Mouse (Mus musculus) stomach, embryonic 14.5 days (tissue): ENCODE measurements around the gene Cenpj. TPM values are rescaled to one million over a fixed set of nuclear protein-coding genes. Genes with fewer than 3 reads are reported as not detected.

Experiments used
- ATAC-seq: fragments of 200-750 bp; cut with Nextera tagmentation; 2 replicates; pipeline ENCODE4 v1.8.0; 2017; ENCODE audit warnings: low read depth, moderate TSS enrichment; ENCODE audit not compliant: insufficient number of reproducible peaks, insufficient read depth, low FRiP score
- H3K27ac ChIP-seq: fragments of 300-500 bp; sonication (generic); 2 replicates; pipeline ENCODE4 v1.5.1; 2014; ENCODE audit warnings: mild to moderate bottlenecking, low read length, moderate library complexity, mixed read lengths
- H3K27me3 ChIP-seq: fragments of 300-500 bp; sonication (generic); 2 replicates; pipeline ENCODE4 v1.6.1; 2014; ENCODE audit warnings: low read length, control low read depth, mixed read lengths; ENCODE audit not compliant: control insufficient read depth, insufficient read depth
- H3K36me3 ChIP-seq: fragments of 300-500 bp; sonication (generic); 2 replicates; pipeline ENCODE4 v1.6.1; 2014; ENCODE audit warnings: mild to moderate bottlenecking, control low read depth, low read length, moderate library complexity, mixed read lengths; ENCODE audit not compliant: control insufficient read depth, insufficient read depth
- H3K4me1 ChIP-seq: fragments of 300-500 bp; sonication (generic); 2 replicates; pipeline ENCODE4 v1.6.1; 2014; ENCODE audit warnings: low read length, control low read depth, mixed read lengths; ENCODE audit not compliant: control insufficient read depth, insufficient read depth
- H3K4me2 ChIP-seq: fragments of 300-500 bp; sonication (generic); replicated peaks from 2 replicates; pipeline ENCODE4 v1.6.1; 2014; ENCODE audit warnings: low read depth, low read length, control low read depth
- H3K4me3 ChIP-seq: fragments of 300-500 bp; sonication (generic); 2 replicates; pipeline ENCODE4 v1.5.1; 2014; ENCODE audit warnings: low read depth, low read length, control low read depth
- H3K9ac ChIP-seq: fragments of 300-500 bp; sonication (generic); replicated peaks from 2 replicates; pipeline ENCODE4 v1.6.1; 2014; ENCODE audit warnings: low read depth, mild to moderate bottlenecking, control low read depth, low read length, moderate library complexity, mixed read lengths
- H3K9me3 ChIP-seq: fragments of 300-500 bp; sonication (generic); 2 replicates; pipeline ENCODE4 v1.6.1; 2016; ENCODE audit warnings: low read depth, low read length, control low read depth; ENCODE audit not compliant: control insufficient read depth
- WGBS: fragments of 180-500 bp; shearing (Covaris S2); extraction: QIAGEN DNeasy Blood & Tissue Kit; methylation state at CpG from one replicate; pipeline ENCODE4 v1.1.7; 2014; 5-methylcytosine and 5-hydroxymethylcytosine counted together
- polyA plus RNA-seq: library from polyadenylated mRNA; unstranded; fragments of >200 nt; fragmentation: Nextera tagmentation; extraction: Ambion mirVana; gene quantifications from 2 replicates; pipeline ENCODE4 v1.2.1, GENCODE M21; 2014

Gene Cenpj
- polyA plus RNA-seq, 1 experiment from 2014 or later = 8.9 TPM

DNA sequence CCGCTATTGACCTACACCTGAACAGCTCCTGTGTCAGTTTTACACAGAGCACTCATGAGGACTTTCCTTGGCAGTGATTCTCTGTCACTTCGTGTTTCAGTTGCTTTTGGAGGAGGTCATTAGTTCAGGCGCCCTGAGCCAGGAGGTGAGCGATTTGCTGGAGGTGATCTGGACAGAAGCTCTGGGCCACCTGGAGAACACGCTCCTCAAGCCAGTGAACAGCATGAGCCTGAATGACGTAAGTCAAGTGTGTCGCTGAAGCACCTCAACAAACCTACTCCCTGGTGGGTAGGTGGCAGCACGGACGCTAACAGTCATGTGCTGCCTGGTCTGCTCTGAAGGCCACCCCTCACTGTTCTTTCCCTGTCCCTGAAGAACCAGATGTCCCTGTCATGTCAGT is 17.0 kb upstream of the Cenpj start:
- whole genome bisulfite sequencing = 93% methylated on average over 9 of the region's 9 CpGs
- Histone ChIP-seq H3K27me3 (no peaks in the 10 kb centered on the region), H3K27ac (no peak overlapping the region), H3K9me3 (no peaks in the 10 kb centered on the region), H3K9ac (no peak overlapping the region), H3K4me1 (no peaks in the 10 kb centered on the region), H3K4me2 (no peak overlapping the region), H3K36me3 (no peaks in the 10 kb centered on the region), H3K4me3 (no peak overlapping the region)
- ATAC-seq = no peak

DNA sequence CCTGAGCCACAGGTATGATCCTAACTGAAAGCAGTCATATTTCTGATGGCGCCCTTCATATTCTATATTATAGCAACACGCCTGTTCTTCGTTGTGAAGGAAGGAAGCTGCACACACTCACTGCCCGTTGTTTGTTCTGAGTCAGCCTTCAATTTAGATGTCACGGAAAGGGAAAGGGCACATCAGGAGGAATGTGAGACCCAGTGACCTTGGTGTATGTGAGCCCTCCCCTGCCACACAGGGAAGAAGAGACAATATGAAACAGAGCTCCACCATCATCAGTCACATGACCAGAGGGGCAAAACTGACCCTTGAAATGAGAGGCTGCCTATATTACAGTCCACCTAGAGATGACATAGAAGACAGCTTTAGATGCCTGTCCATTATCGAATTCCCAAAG is 7.1 kb upstream of the Cenpj start:
- no peak for ATAC-seq

GRCm38 (mm10) chr14:56581117-56581516 is 5.9 kb upstream of the Cenpj start:
- Histone ChIP-seq H3K4me3 (no peak overlapping the region), H3K36me3 (no peaks in the 10 kb centered on the region; the same call in 1 of the 2 replicates), H3K9ac (no peak overlapping the region), H3K4me1 (no peaks in the 10 kb centered on the region), H3K27ac (no peak overlapping the region), H3K9me3 (no peaks in the 10 kb centered on the region), H3K27me3 (no peaks in the 10 kb centered on the region), H3K4me2 (no peak overlapping the region)
- no peak for ATAC-seq
- 53% methylated on average over 5 of the region's 5 CpGs for WGBS

More for the DNA sequence above, 7.1 kb upstream of the Cenpj start:
- H3K27ac ChIP-seq = no peak overlapping the region
- no peaks in the 10 kb centered on the region; the same call in 1 of the 2 replicates for H3K36me3 ChIP-seq
- H3K27me3 ChIP-seq = no peaks in the 10 kb centered on the region
- H3K9ac ChIP-seq = no peak overlapping the region
- H3K4me2 ChIP-seq = no peak overlapping the region
- no peaks in the 10 kb centered on the region for H3K9me3 ChIP-seq
- WGBS = 86% methylated on average over 6 of the region's 6 CpGs
- no peak overlapping the region for H3K4me3 ChIP-seq
- H3K4me1 ChIP-seq = no peaks in the 10 kb centered on the region

DNA sequence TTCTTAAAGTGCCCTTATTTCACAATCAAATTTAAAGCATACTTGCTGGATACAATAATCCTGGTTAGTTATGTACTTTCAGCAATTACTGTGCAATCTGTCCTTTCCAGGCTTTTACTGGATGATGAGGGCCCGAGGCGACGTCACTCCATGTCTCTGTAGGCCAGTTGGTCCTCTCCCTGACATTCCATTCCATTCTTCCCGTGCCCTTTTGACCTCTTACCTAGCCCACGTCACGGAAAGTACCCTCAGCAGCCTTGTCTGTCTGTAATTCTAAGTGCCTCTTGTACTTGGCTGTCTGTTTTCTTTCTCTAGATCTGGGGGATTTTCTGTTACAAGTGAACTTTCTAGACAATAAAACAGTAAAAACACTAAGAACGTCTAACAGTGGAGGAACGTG is 3.8 kb upstream of the Cenpj start:
- no peaks in the 10 kb centered on the region for H3K27me3 ChIP-seq
- H3K4me1 ChIP-seq = no peaks in the 10 kb centered on the region
- H3K27ac ChIP-seq = no peak overlapping the region
- ATAC-seq = no peak
- H3K4me2 ChIP-seq = no peak overlapping the region
- H3K9ac ChIP-seq = no peak overlapping the region
- 49% methylated on average over 8 of the region's 8 CpGs for WGBS
- H3K9me3 ChIP-seq = no peaks in the 10 kb centered on the region
- H3K4me3 ChIP-seq = no peak overlapping the region
- H3K36me3 ChIP-seq = no peaks in the 10 kb centered on the region

DNA sequence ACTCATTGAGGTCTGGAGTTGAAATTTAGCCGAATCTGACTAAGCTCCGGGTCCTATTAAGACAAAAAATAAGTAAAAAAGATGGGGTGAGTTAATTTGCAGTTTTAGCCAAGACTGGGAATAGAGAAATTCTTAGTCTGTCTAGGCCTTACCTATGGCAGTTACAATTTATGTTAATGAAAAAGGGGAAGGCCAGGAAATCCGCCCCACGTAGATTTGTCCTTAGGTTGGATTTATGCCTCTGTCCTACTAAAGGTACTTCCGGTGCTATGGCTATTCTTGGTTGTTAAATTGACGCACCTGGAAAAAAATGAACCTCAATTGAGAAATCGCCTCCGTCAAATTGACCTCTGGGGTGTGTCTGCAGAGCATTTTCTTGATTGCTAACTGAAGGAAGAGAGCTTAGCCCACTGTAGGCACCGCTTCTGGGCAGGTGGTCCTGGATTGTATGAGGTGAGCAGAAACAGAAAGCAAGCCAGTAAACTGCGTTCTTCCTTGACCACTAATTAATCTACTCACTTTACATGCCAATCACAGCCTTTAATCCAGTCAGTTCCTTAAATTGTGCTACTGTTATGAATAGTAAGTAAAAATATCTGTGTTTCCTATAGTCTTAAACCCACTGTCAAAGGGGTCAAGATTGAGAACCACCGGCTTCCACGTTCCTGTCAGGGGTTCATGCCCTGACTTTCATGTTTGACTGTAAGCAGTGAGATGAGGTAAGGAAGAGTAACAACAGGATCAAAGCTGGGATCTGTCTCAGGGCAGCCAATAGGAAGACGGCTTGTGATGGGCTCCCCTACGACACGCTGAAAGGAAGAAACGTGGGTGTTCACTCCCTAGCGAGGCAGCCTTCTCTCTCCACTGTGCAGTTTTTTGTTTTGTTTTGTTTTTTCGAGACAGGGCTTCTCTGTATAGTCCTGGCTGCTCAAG is 1.0 kb upstream of the Cenpj start:
- H3K4me2 ChIP-seq = peak overlapping the region; percentile 71
- peak overlapping the region; percentile 57 for H3K4me3 ChIP-seq
- no peak overlapping the region for H3K27ac ChIP-seq
- no peak for ATAC-seq
- H3K4me1 ChIP-seq = no peaks in the 10 kb centered on the region
- H3K36me3 ChIP-seq = no peaks in the 10 kb centered on the region
- peak overlapping the region; percentile 40; the same call in 1 of the 2 replicates for H3K9ac ChIP-seq
- WGBS = 75% methylated on average over 18 of the region's 18 CpGs
- no peaks in the 10 kb centered on the region for H3K9me3 ChIP-seq
- H3K27me3 ChIP-seq = no peaks in the 10 kb centered on the region

- no peak for ATAC-seq
- peak overlapping the region; percentile 47 for H3K4me2 ChIP-seq
- H3K27ac ChIP-seq = no peak overlapping the region
- H3K9me3 ChIP-seq = no peaks in the 10 kb centered on the region
- H3K36me3 ChIP-seq = no peaks in the 10 kb centered on the region
- no peaks in the 10 kb centered on the region for H3K4me1 ChIP-seq
- 72% methylated on average over 2 of the region's 2 CpGs for WGBS
- no peak overlapping the region for H3K4me3 ChIP-seq
- H3K27me3 ChIP-seq = no peaks in the 10 kb centered on the region
- no peak overlapping the region for H3K9ac ChIP-seq
Observed at GRCm38 (mm10) chr14:56572546-56572945, 2.7 kb downstream of the Cenpj start.

GRCm38 (mm10) chr14:56571310-56572093 is 3.7 kb downstream of the Cenpj start:
- Histone ChIP-seq H3K4me2 (peak overlapping the region; percentile 54), H3K9me3 (no peaks in the 10 kb centered on the region), H3K27me3 (no peaks in the 10 kb centered on the region), H3K36me3 (no peaks in the 10 kb centered on the region), H3K9ac (peak overlapping the region; percentile 51), H3K27ac (peak overlapping the region; percentile 56; the same call in 1 of the 2 replicates), H3K4me1 (no peaks in the 10 kb centered on the region), H3K4me3 (peak overlapping the region; percentile 87)
- WGBS = 1% methylated on average over 59 of the region's 59 CpGs
- peak; percentile 98 for ATAC-seq

- Histone ChIP-seq H3K27ac (no peak overlapping the region), H3K9me3 (no peaks in the 10 kb centered on the region), H3K27me3 (no peaks in the 10 kb centered on the region), H3K4me2 (no peak overlapping the region), H3K4me3 (no peak overlapping the region), H3K4me1 (no peaks in the 10 kb centered on the region), H3K9ac (no peak overlapping the region), H3K36me3 (no peaks in the 10 kb centered on the region)
- ATAC-seq = no peak
- 86% methylated on average over 4 of the region's 4 CpGs for WGBS
Observed at GRCm38 (mm10) chr14:56569041-56569440, 6.2 kb downstream of the Cenpj start.
